9 mouse cellular contexts compared by ENCODE assay signal in the genomic region with DNA sequence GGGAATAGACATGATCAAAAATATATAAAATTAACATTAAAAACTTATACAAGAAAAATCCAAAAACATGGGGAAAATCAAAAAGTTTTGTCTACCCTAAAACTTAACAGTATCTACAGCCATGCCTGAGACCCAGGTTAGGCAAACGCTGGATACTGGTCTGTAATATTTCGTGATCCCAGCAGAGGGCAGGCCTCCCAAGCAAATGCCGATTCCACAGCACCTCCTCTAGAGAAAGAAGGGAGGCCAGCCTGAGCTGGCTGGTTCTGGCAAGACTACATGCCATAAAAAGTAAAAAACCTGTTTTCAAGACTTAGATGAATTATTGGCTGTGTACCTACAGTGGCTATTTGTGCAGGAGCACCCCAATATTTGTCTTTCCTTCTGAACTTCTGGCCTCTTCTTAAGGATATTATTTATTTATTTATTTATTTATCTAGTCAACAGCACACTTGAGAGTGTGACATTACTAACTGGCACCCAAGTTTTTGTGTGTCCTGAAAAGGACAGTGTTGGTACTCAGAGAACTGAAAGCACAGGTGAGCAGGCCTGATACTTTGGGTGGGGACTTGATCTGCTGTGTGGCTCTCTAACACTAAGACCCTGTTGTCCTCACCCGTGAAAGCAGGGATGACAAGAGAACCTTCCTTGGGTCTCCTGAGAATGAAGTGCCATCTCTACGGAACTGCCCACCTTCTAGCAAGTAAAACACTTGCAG.
DNase-seq lines count a peak whose midpoint lies in the region; ATAC-seq and TF ChIP-seq lines count a peak whose summit lies in the region.
"Had no signal": no experiment of that assay in that cellular context is flagged by ENCODE, and none has a peak within 500 bp of the region (broad histone marks: within the 10 kb centered on the region; RNA-seq: fewer than 3 reads in every experiment).

No protein-coding gene starts in this region.

- H3K36me3 ChIP-seq in ES-E14 (ENCODE audit: control insufficient read depth, insufficient read depth, low read length, poor library complexity, severe bottlenecking), result no peaks in the 10 kb centered on the region
- H3K36me3 ChIP-seq in hindbrain, embryonic 12.5 days, result no peaks in the 10 kb centered on the region
- no peaks in the 10 kb centered on the region for H3K36me3 ChIP-seq in lung, postnatal 0 days (ENCODE audit: insufficient read depth, low read length)
- H3K36me3 ChIP-seq: heart, embryonic 15.5 days had no signal

- no peaks in the 10 kb centered on the region for H3K9me3 ChIP-seq in ES-E14 (ENCODE audit: control insufficient read depth, insufficient read depth, low read depth, low read length)
- H3K9me3 ChIP-seq in hindbrain, embryonic 12.5 days (replicated peaks), result no peaks in the 10 kb centered on the region
- H3K9me3 ChIP-seq in lung, postnatal 0 days (ENCODE audit: low read length), result no peaks in the 10 kb centered on the region
- H3K9me3 ChIP-seq: heart, embryonic 15.5 days had no signal

- no peaks in the 10 kb centered on the region for H3K4me1 ChIP-seq in ES-E14 (ENCODE audit: control insufficient read depth in 2 of 2, insufficient read depth in 2 of 2, low read length in 2 of 2, poor library complexity in 1 of 2)
- H3K4me1 ChIP-seq in cerebellum, adult 2 months (ENCODE audit: control insufficient read depth, insufficient read depth, low read length), result no peaks in the 10 kb centered on the region
- H3K4me1 ChIP-seq in hindbrain, embryonic 12.5 days, result peaks cover 4% of the 10 kb centered on the region; the same call in 1 of the 2 replicates
- no peaks in the 10 kb centered on the region for H3K4me1 ChIP-seq in lung, postnatal 0 days (ENCODE audit: insufficient read depth, low read depth, low read length)

- H3K27me3 ChIP-seq in cerebellum, adult 2 months (ENCODE audit: control insufficient read depth, insufficient read depth, low read length), result no peaks in the 10 kb centered on the region
- no peaks in the 10 kb centered on the region for H3K27me3 ChIP-seq in hindbrain, embryonic 12.5 days
- H3K27me3 ChIP-seq in lung, postnatal 0 days (replicated peaks; ENCODE audit: insufficient read depth, low read length), result no peaks in the 10 kb centered on the region
- H3K27me3 ChIP-seq: heart, embryonic 15.5 days had no signal

- TF ChIP-seq CTCF in cerebellum, adult 2 months (IDR thresholded peaks at IDR 0.05; ENCODE audit: borderline replicate concordance, insufficient read depth, low read depth, low read length), result peak; percentile 96
- peak; percentile 90 for TF ChIP-seq CTCF in lung, postnatal 0 days (IDR thresholded peaks at IDR 0.05)

- H3K4me2 ChIP-seq in hindbrain, embryonic 12.5 days (replicated peaks), result no peak overlapping the region
- H3K4me2 ChIP-seq in lung, postnatal 0 days (replicated peaks; ENCODE audit: low read depth, low read length), result no peak overlapping the region
- H3K4me2 ChIP-seq: heart, embryonic 15.5 days had no signal

- no peak for TF ChIP-seq EP300 in lung, postnatal 0 days (IDR thresholded peaks at IDR 0.05)

- no peak overlapping the region for H3K9ac ChIP-seq in ES-E14 (ENCODE audit: insufficient read depth, low read depth, low read length, poor library complexity, severe bottlenecking)
- H3K9ac ChIP-seq in hindbrain, embryonic 12.5 days, result no peak overlapping the region
- no peak overlapping the region for H3K9ac ChIP-seq in lung, postnatal 0 days (replicated peaks; ENCODE audit: low read depth)
- H3K9ac ChIP-seq: heart, embryonic 15.5 days had no signal

- WGBS in cerebellum, adult 2 months, result 34% methylated on average over 5 of the region's 5 CpGs
- 35% methylated on average over 5 of the region's 5 CpGs for WGBS in hindbrain, embryonic 12.5 days
- 30% methylated on average over 5 of the region's 5 CpGs for WGBS in lung, postnatal 0 days

- in situ Hi-C loops in ES-E14 (cut with MboI; ENCODE audit: low sequenced_read_pairs in 2 of 2, unreplicated experiment in 2 of 2), result loop anchor here (10.0 to 25.0 kb wide), 2 partner anchors 277 to 280 kb away; no protein-coding TSS in a partner anchor

- TF ChIP-seq POLR2A in cerebellum, adult 2 months (IDR thresholded peaks at IDR 0.05; ENCODE audit: borderline replicate concordance, insufficient read depth, low read length), result no peak

- no peak overlapping the region for H3K4me3 ChIP-seq in ES-E14 (ENCODE audit: insufficient read depth in 1 of 2, low read depth in 1 of 2, low read length in 2 of 2, poor library complexity in 1 of 2, severe bottlenecking in 1 of 2)
- H3K4me3 ChIP-seq in cerebellum, adult 2 months (replicated peaks; ENCODE audit: insufficient read depth, low read depth, low read length), result no peak overlapping the region
- no peak overlapping the region for H3K4me3 ChIP-seq in hindbrain, embryonic 12.5 days
- H3K4me3 ChIP-seq in lung, postnatal 0 days (ENCODE audit: low read depth, low read length), result no peak overlapping the region
- H3K4me3 ChIP-seq: heart, embryonic 15.5 days had no signal

- peak; percentile 85 for ATAC-seq in frontal cortex, adult (ENCODE audit: low TSS enrichment)
- peak; percentile 74 for ATAC-seq in hindbrain, embryonic 12.5 days (ENCODE audit: low FRiP score)
- peak; percentile 76 for ATAC-seq in lung, postnatal 0 days

- no peak overlapping the region for H3K27ac ChIP-seq in ES-E14 (ENCODE audit: insufficient read depth, low read depth, low read length, poor library complexity, severe bottlenecking)
- H3K27ac ChIP-seq in cerebellum, adult 2 months (ENCODE audit: insufficient read depth, low read length), result no peak overlapping the region
- no peak overlapping the region for H3K27ac ChIP-seq in hindbrain, embryonic 12.5 days
- no peak overlapping the region for H3K27ac ChIP-seq in lung, postnatal 0 days (ENCODE audit: low read length)
- H3K27ac ChIP-seq: heart, embryonic 15.5 days had no signal

- peak; percentile 62 for DNase-seq in ES-E14 (ENCODE audit: low read depth, low spot score)
- peak; percentile 69 to 80 for DNase-seq in cerebellum, adult 2 months
- DNase-seq in layer of hippocampus, postnatal 10 days (ENCODE audit: low spot score in 2 of 2), result peak; percentile 91
- peak; percentile 81 for DNase-seq in lung, postnatal 0 days (ENCODE audit: low spot score)
- peak; percentile 79 for DNase-seq in ovary, postnatal 36 days (ENCODE audit: low spot score)
- peak; percentile 81 for DNase-seq in thymus, postnatal 14 days

TF ChIP-seq in ES-E14, 5 proteins besides CTCF, POLR2A, EP300 and RAD21:
- TF ChIP-seq MAFK (IDR thresholded peaks at IDR 0.05; ENCODE audit: insufficient read depth, low read depth, low read length) (no peak), ZC3H11A (IDR thresholded peaks at IDR 0.05; ENCODE audit: borderline replicate concordance, low read depth, low read length) (peak; percentile 100)
